Mouse (Mus musculus) ES-E14 (cell line): ENCODE measurements around the gene Rps6kl1. TPM values are rescaled to one million over a fixed set of nuclear protein-coding genes. Genes with fewer than 3 reads are reported as not detected.

Source experiments
- DNase-seq: peaks from one replicate; pipeline ENCODE4 v3.0.0-alpha.2; 2013; ENCODE audit warnings: low read depth, low spot score
- H3K27ac ChIP-seq: 2 replicates; pipeline ENCODE4 v1.5.1; 2012; ENCODE audit warnings: low read depth, mild to moderate bottlenecking, low read length, moderate library complexity, mixed read lengths; ENCODE audit not compliant: poor library complexity, insufficient read depth, severe bottlenecking
- H3K36me3 ChIP-seq: 2 replicates; pipeline ENCODE4 v1.6.1; 2012; ENCODE audit warnings: mild to moderate bottlenecking, low read length, moderate library complexity, mixed read lengths; ENCODE audit not compliant: control insufficient read depth, poor library complexity, insufficient read depth, severe bottlenecking
- H3K4me1 ChIP-seq, 2 experiments: fragments of 150-350 bp in 1 of 2; sonication (generic) in 1 of 2; 2 replicates each; pipeline ENCODE4 v1.6.1; 2012; ENCODE audit warnings: low read length in 2 of 2, mild to moderate bottlenecking in 1 of 2, mixed read lengths in 1 of 2; ENCODE audit not compliant: control insufficient read depth in 2 of 2, insufficient read depth in 2 of 2, poor library complexity in 1 of 2
- H3K4me3 ChIP-seq, 2 experiments: fragments of 150-350 bp in 1 of 2; sonication (generic) in 1 of 2; 2 replicates each; pipeline ENCODE4 v1.5.1; 2012; ENCODE audit warnings: low read length in 2 of 2, low read depth in 1 of 2, mild to moderate bottlenecking in 1 of 2, mixed read lengths in 1 of 2; ENCODE audit not compliant: insufficient read depth in 1 of 2, poor library complexity in 1 of 2, severe bottlenecking in 1 of 2
- H3K9ac ChIP-seq: 2 replicates; pipeline ENCODE4 v1.6.1; 2012; ENCODE audit warnings: low read depth, mild to moderate bottlenecking, low read length, mixed read lengths; ENCODE audit not compliant: poor library complexity, insufficient read depth, severe bottlenecking
- H3K9me3 ChIP-seq: fragments of 150-350 bp; sonication (generic); 2 replicates; pipeline ENCODE4 v1.6.1; 2012; ENCODE audit warnings: low read depth, mild to moderate bottlenecking, low read length; ENCODE audit not compliant: control insufficient read depth, insufficient read depth
- CHD2 ChIP-seq: IDR thresholded peaks from 2 replicates; pipeline ENCODE4 v1.6.1; 2014; ENCODE audit warnings: mild to moderate bottlenecking, low read depth, low read length, inconsistent platforms
- HCFC1 ChIP-seq: IDR thresholded peaks from 2 replicates; pipeline ENCODE4 v1.6.1; 2012; ENCODE audit warnings: low read length, inconsistent platforms, borderline replicate concordance; ENCODE audit not compliant: insufficient read depth
- MAFK ChIP-seq: IDR thresholded peaks from 2 replicates; pipeline ENCODE4 v1.6.1; 2014; ENCODE audit warnings: mild to moderate bottlenecking, low read depth, low read length, inconsistent platforms; ENCODE audit not compliant: insufficient read depth
- ZC3H11A ChIP-seq: IDR thresholded peaks from 2 replicates; pipeline ENCODE4 v1.6.1; 2012; ENCODE audit warnings: low read depth, mild to moderate bottlenecking, inconsistent platforms, low read length, borderline replicate concordance
- ZNF384 ChIP-seq: IDR thresholded peaks from 2 replicates; pipeline ENCODE4 v1.6.1; 2012; ENCODE audit warnings: low read depth, low read length, inconsistent platforms
- in situ Hi-C, 2 experiments: fragments of 600-800 bp; cut with MboI; formaldehyde crosslinking; loops; one replicate each; pipeline ENCODE4 v1.15.1; 2025; ENCODE audit warnings: low sequenced_read_pairs in 2 of 2, inconsistent platforms in 1 of 2; ENCODE audit not compliant: unreplicated experiment in 2 of 2
- total RNA-seq: library from RNA; depleted of rRNA; stranded (reverse); fragments of 300-350 nt; gene quantifications from 2 replicates; pipeline ENCODE4 v1.2.3, GENCODE M21; 2012; rRNA removed

Rps6kl1 gene
- total RNA-seq, 1 experiment, result 4.0 TPM

DNA sequence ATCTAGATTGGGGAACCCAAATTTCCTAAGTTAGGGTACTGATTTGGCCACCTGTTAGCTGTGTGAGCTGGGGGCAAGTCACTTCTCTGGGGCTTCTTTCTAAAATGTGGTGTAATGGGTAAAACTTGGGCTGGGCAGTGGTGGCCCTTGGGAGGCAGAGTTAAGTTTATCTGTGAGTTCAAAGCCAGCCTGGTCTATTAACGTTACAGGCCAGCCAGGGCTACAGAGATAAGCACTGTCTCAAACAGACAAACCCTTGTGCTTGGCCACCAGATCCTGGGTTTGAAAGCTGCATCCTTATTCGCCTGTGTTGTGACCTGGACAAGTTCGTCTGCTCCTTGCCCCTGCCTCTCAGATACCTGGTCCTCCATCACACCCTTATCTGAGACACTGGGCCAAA is 59.9 kb downstream of the Rps6kl1 start:
- no peak overlapping the region for H3K27ac ChIP-seq
- no peaks in the 10 kb centered on the region for H3K9me3 ChIP-seq
- no peak overlapping the region for H3K9ac ChIP-seq
- no peak for DNase-seq
- TF ChIP-seq ZC3H11A, result no peak
- no peak for TF ChIP-seq MAFK
- TF ChIP-seq ZNF384, result no peak
- TF ChIP-seq CHD2, result no peak
- TF ChIP-seq HCFC1, result no peak
- H3K4me3 ChIP-seq, result no peak overlapping the region
- H3K36me3 ChIP-seq, result no peaks in the 10 kb centered on the region
- H3K4me1 ChIP-seq, result peaks cover 0 to 7% of the 10 kb centered on the region in 2 experiments; a peak in 1 of 4 replicates
- in situ Hi-C loops, result no loop called here

DNA sequence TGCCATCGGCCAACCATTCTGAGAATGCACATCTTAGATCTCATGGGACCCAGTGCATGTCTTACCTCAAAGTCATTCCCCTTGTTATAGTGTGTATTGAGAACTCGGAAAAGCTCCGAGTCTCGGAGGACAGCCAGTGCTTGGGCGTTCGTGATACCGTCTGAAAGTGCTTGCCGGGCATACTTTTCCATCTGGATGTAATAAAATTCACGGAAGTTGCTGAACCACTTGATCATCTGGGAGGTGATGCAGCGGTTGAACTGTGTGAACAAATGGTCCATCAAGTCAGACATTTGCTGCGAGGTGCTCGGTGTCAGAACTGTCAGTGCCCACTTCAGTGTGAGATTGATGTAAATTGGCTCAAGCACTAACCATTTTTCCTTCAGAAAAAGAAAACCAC is 63.2 kb downstream of the Rps6kl1 start:
- no peak for DNase-seq
- Histone ChIP-seq H3K27ac (no peak overlapping the region), H3K4me3 (no peak overlapping the region), H3K9me3 (no peaks in the 10 kb centered on the region), H3K36me3 (no peaks in the 10 kb centered on the region), H3K9ac (no peak overlapping the region), H3K4me1 (peaks cover 0 to 2% of the 10 kb centered on the region in 2 experiments; a peak in 1 of 4 replicates)
- in situ Hi-C loops, result no loop called here
- TF ChIP-seq ZC3H11A, result no peak
- no peak for TF ChIP-seq CHD2
- no peak for TF ChIP-seq HCFC1
- TF ChIP-seq MAFK, result no peak
- TF ChIP-seq ZNF384, result no peak

Other genes with a start within 250 kb of the Rps6kl1 start
- 156 and 161 TPM in 2 replicates for gene Fcf1, start 180.4 kb downstream of the Rps6kl1 start, total RNA-seq
- 31.3 and 35.8 TPM in 2 replicates for gene Arel1, start 180.4 kb downstream of the Rps6kl1 start, total RNA-seq
- gene Ylpm1, start 154.9 kb downstream of the Rps6kl1 start, total RNA-seq, result 33.4 and 38.8 TPM in 2 replicates
- gene Prox2, start 40.5 kb downstream of the Rps6kl1 start, total RNA-seq, result 0.98 and 1.8 TPM in 2 replicates
- gene Dlst, start 40.4 kb downstream of the Rps6kl1 start, total RNA-seq, result 85.3 and 98.8 TPM in 2 replicates
- gene Pgf, start 26.5 kb upstream of the Rps6kl1 start, total RNA-seq, result 3.0 and 6.9 TPM in 2 replicates
- gene Eif2b2, start 68.2 kb upstream of the Rps6kl1 start, total RNA-seq, result 109 and 136 TPM in 2 replicates
- gene Mlh3, start 119.3 kb upstream of the Rps6kl1 start, total RNA-seq, result 12.6 and 13.1 TPM in 2 replicates
- gene Acyp1, start 137.2 kb upstream of the Rps6kl1 start, total RNA-seq, result 12.2 and 15.0 TPM in 2 replicates
- 0.45 and 0.63 TPM in 2 replicates for gene Zc2hc1c, start 137.3 kb upstream of the Rps6kl1 start, total RNA-seq
- gene Nek9, start 188.1 kb upstream of the Rps6kl1 start, total RNA-seq, result 18.1 and 20.4 TPM in 2 replicates
- gene Tmed10, start 223.6 kb upstream of the Rps6kl1 start, total RNA-seq, result 109 and 127 TPM in 2 replicates